Mouse (Mus musculus) testis, adult 2 months (tissue): ENCODE results near the gene Rbfox1.

ENCODE experiments used
- CTCF ChIP-seq: fragments of 200-500 bp; IDR thresholded peaks from 2 replicates; pipeline ENCODE4 v1.5.1; 2012; ENCODE audit warnings: low read depth, mild to moderate bottlenecking, inconsistent platforms, low read length, moderate library complexity; ENCODE audit not compliant: control insufficient read depth, insufficient read depth, insufficient replicate concordance
- POLR2A ChIP-seq: fragments of 200-500 bp; IDR thresholded peaks from 2 replicates; pipeline ENCODE4 v1.6.1; 2012; ENCODE audit warnings: low read depth, mild to moderate bottlenecking, inconsistent platforms, low read length, moderate library complexity; ENCODE audit not compliant: control insufficient read depth

DNA sequence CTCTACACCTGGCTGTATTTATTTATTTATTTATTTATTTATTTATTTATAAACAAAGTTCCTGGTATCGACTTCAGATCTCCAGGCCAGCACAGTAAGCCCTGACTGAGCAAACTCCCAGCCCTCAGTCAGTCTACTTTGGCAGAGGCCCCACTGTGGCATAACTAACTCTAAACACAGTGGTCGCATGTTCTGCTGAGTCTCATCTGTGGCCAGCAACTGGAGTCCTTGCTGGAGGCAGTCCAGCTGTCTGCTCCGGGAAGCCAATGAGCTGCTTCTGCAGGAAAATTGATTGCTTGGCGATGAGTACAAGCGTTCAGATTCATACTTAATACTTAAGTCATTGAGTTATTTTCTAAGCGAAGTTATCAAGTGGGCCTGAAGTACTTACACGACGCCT lies 598.5 kb downstream of the Rbfox1 start:
- TF ChIP-seq CTCF (no peak), POLR2A (no peak)
